Mouse (Mus musculus) spleen, adult 18-20 months (tissue): ENCODE measurements around the gene Mtif3.
A peak's percentile ranks its signal among the peaks of the same experiment; 100 is the strongest.

Source experiments
- DNase-seq, 2 experiments: peaks; one replicate each; pipeline ENCODE4 v3.0.0; 2022; ENCODE audit warnings: mixed read lengths in 2 of 2

Mtif3 gene

DNA sequence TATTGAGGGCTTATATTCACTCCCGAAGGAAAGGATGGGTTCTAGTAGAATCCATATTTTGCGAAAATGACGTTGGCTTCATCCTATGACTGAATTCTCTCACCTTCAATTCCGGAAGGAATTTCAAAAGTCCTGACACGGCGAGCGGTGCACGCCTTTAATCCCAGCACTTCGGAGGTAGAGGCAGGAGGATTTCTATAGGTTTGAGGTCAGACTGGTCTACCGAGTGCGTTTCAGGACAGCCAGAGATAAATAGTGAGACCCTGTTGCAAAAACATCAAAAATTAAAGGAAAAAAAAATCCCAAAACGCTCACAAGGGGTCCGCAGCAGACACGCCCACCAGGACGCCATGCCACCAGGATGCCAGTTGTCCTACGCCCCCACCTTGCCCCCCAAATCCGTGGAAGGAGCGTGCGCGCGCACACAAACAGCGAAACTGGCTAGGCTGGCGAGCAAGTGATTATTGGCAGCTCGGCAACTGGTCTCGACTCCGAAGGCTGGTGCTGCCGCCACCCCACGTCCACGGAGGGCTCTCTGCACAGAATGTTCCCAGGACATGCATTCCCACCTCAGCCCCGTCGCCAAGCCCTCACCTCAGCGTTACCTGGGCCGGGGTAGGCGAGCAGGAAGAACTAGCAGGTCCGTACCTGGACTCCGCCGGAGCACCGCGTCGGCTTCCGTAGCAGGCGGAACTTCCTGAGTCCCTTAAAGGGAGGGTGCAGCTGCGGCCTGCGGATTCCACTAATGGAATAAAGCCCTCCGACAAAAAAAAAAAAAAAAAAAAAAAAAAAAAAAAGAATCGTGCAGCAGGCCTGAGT is at the start of gene Mtif3:
Gene Mtif3 (minus strand): TSS at position 683 of the 819 bp plus-strand sequence.
- DNase-seq: peak; percentile 73 to 74

DNA sequence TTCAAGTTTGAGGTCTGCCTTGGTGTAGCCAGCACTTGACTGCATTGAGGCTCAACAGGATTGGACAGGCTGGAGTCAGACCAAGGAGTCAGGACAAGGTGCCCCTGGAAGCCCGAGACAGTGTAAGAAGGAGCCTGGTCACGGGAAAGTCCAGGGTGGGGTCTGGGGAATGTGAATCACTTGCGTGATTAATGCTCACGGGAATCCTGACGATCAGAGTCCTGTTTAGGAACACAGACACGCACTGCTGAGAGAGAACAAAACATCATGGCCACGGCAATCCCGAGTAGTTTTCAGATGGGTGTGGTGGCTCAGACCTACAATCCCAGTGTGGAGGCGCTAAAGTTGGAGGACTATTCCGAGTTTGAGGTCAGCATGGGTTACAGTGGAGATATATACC is 47.7 kb upstream of the Mtif3 start:
- DNase-seq: no peak

- no peak for DNase-seq
Measured at GRCm38 (mm10) chr5:147003303-147003702, 39.7 kb upstream of the Mtif3 start.

GRCm38 (mm10) chr5:147001312-147001711 is 37.7 kb upstream of the Mtif3 start:
- DNase-seq: no peak

- no peak for DNase-seq
Measured at GRCm38 (mm10) chr5:146998802-146999201, 35.2 kb upstream of the Mtif3 start.

GRCm38 (mm10) chr5:146996812-146997211 is 33.2 kb upstream of the Mtif3 start:
- DNase-seq: no peak

DNA sequence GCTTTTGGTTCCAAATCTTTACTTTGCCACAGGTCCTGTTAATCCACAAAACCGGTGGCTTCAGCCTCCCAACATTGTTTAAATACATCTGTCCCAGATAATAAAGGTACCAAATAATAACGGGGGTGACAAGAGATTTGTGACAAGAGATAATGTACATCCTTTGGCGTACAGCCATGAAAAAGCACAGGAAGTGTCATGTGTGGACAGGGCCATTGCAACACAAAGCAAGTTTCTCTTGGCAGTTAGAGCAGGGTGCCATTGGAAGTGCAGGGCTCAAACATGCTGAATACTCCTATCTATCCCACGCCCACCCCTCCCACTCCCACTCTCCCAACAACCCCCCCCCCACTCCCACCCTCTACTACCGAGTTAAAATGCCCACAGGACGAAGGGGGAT is 31.4 kb upstream of the Mtif3 start:
- DNase-seq: no peak

- no peak for DNase-seq
Measured at GRCm38 (mm10) chr5:146993509-146993908, 29.9 kb upstream of the Mtif3 start.

DNA sequence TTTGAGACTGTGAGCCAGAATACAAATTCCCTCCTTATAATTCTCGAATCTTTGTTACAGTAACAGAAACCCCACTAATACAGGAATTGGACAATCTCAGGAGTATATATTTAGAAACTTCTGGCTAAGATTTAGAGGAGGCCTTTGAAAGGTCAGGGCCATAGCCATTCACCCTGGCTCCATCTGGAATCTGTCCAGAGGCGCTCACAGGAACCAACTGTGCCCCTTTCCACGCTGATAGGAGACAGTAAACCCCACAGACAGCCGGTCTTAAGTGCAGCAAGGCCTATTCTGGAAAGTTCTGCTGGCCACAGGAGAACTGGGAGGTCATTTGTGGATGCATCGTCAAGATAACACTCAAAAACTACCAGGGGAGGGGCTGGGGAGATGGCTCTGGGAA is 25.5 kb upstream of the Mtif3 start:
- no peak for DNase-seq

DNA sequence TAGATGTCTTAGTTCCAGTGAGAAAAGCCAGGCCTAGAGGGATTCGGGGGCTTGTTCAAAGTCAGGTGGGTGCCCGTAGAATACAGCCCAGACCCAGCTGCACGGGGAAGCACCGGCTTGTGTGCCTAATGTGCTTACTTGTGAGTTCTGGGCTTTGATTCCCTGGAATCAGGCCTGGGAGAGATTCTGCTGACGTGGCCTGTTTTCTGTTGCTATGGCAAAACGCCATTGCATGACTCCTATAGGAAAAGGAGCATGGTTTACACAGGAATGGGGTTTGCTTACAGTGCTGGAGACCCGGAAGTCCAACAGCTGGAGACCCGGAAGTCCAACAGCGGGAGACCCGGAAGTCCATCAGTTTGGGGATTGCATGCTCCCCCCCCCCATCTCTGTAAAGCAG is 24.0 kb upstream of the Mtif3 start:
- DNase-seq: no peak

DNA sequence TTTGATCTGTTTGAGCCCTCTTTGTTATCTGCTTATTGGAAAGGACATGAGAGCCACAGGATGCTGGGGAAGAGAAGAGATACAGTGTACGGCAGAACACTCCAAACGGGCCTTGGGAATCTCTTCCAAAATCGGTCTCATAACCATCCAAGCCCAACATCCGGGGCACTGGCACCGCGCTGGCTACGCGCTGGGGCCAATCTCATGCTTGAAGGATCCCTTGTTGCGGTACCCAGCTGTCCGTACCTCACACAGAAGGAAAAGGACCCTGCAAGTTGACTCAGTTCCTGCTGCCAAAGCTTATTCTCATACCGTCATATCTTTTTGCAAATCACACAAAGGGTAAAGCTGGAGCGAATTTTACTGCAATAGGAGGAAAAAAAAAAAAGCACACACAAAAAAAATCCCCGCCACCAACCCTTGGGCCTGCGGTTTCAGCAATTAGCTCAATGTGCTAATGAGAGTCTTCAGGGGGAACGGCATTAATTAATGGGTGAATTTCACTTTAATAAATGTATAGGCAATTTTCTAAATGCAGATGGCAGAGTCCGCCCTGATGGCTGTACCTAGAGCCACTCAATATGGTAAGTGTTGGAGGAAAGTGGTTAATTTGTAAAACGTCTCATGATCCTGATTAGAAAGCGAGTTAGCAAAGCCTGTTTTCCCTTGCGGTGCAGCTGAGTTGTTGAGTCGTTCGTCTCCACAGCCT is 22.3 kb upstream of the Mtif3 start:
- no peak for DNase-seq

DNA sequence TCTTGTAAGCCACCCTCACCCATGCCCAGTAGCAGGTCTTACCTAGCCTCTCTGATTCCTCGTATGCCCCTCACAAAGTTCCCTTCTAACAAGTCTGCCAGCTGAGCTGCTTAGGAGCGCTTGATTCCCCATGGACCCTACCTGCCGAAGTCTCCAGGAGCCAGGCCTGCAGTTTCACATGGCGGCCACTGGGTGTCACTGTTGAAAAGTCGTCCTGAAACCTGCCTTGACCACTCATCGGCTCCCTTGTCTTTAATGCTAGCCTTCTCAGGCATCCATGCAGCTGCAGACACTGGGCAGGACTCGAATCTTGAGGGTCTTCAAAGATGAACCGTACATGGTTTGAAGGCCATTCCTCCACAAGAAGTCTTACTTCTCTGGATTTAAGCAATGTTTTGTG is 19.6 kb upstream of the Mtif3 start:
- DNase-seq: peak; percentile 15 to 58

DNA sequence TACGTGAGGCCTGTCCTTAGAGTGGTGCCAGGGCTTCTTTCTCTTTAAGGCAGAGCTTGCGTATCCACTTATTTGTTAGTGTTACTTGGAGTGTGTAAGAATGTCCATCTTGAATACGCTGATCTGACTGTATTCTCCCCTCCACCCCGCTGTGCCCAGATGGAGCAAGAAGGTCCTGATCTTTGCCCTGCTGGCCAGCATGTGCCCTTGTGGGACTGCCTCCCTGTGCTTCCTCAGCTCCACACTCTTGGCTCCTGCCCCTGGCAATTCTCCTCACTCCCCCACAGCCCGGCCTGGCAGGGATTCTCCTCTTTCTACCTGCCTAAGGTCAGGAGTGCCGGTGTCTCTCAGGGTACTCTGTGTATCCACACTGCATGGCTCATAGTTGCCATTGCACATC is 17.8 kb upstream of the Mtif3 start:
- DNase-seq: no peak

GRCm38 (mm10) chr5:146974781-146975123 is 11.2 kb upstream of the Mtif3 start:
- DNase-seq: no peak

DNA sequence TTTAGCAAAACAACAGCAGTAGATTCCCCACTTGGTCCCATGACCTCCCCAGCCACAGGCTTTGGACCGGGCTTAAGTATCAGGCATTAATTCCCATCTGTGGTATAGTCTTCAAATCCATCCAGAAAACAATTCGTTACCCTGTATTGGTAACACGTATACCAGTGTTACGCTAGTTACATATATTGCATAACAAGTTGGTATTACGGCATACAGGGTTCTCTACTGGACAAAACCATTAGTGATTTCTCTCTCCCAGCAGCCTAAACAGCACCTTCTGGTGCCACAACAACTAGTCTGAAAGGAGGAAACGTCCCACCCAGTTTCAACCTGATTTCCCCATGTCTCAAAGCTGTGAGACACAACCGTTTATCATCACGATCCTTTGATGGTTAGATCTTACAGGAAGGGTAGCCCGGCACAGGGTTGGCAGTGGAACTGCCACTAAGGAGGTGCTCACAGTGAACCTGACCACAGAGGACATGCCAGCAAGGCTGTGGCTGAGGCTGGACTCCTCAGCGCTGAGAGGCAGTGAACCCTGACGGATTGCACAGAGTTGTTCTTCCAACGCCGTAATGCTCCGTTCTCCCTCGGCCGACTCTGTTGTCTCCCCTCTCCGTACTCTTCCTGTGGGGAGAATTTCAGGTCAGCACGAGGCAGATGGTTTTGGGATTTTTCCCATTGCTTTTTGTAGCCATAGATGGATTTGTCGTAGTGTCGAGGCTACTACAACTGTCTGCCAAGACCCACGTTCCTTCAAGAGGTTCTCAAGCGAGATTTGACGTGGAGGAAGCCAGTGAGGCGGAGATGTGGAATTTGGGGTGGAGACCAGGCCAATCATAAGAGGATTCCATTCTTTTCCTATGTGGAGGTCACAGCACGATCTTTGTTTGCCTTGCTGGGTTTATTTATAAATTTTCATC is 10.5 kb upstream of the Mtif3 start:
- DNase-seq: no peak

- no peak for DNase-seq
Measured at GRCm38 (mm10) chr5:146973353-146973752, 9.8 kb upstream of the Mtif3 start.

DNA sequence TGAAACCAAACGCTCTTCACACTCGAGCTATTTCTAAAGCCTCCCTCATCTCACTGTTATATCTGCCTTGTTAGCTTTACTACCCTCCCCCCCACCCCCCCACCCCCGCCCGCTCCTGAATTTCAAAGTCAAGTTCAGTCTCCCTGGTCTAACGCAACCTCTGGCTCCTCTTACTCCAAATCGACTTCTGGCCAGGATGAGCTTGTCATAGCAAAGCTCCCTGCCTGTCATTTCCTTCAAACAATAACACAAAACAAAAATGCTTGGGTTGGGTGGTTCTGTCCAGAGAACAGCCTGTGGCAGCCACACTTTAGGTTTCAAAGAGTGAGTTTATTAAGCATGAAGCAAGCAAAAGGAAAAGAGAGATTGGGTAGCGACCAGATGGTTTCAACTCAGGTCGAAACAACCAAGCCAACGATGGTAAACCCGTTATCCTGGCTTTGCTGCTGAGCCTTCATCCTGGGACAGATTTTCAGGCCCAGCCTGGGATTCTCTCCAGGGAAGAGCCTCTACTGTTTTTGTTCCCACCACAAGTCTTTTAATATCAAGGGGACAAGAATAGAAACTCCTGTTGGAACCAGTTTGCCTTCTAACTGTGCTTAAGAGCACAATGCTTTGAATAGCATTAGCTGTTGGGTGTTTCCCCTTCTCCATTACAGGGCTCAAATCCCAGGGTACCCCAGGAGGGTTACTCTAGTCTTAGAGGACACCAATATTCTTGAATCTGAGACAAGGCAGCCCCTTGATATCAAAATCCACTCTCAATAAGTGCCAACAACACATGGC is 8.4 kb upstream of the Mtif3 start:
- DNase-seq: no peak

DNA sequence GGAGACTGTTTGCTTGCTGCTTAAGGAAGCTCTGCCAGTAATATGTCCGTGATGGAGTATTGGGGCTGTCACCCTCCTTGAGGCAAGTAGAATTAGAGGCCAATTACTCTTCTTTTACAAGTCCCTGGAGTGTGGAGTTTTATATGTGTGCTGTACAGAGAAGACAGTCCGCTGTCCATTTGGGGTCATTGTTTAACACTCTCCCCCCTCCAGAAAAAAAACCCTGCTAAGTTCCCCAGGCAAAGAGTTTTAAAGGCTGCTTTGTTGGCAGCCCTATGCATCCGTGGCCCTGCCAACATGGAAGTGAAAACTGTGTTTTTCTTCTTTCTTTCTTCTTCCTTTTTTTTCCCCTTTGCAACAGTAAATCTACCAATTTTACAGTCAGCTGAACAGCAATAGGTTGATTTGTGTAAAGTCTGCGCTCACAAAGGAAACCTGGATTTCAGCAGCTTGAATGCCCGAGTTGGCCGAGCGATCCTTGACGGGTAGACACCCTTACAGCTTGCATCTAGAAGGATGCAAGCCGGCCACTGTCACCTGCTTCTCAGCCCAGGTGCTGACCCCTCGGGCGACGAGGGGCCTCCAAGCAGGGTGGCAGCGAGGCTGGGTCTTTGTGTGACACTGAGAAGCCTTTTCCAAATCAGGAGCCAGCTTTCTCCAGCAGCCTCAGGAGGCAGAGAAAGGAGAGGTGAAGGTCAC is 5.2 kb upstream of the Mtif3 start:
- DNase-seq: no peak

GRCm38 (mm10) chr5:146963937-146964278 is 308 bp upstream of the Mtif3 start:
- no peak for DNase-seq

GRCm38 (mm10) chr5:146956678-146957077 is 6.9 kb downstream of the Mtif3 start:
- no peak for DNase-seq

DNA sequence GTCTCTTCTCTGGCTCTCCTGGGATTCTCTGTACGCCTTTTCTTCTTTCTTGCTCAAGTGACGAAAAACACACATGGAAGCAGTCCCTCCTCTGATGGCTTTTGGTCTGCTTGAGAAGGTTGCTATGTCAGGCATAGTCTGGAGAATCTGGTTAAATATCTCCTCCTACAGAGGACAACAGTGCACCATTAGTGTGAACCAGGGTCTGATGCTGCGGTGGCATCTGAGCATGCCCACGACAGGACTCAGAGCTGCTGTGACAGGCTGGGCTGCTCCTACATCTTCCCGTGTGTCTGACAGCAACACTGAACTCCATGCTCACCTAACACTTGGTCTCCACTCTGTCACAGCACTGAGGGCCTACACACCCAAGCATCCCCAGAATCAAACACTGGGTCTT is 7.9 kb downstream of the Mtif3 start:
- DNase-seq: no peak

GRCm38 (mm10) chr5:146954576-146954975 is 9.0 kb downstream of the Mtif3 start:
- DNase-seq: no peak
